Mouse (Mus musculus) stomach, postnatal 0 days (tissue): ENCODE measurements at regions not wholly inside any gene's neighbourhood (a gene's known extent, or its start where the extent isn't known, plus 50 kb on each side); places are given as distances from the start of the nearest gene placed in this dataset.
A peak's percentile ranks its signal among the peaks of the same experiment; 100 is the strongest.

Experiments
- ATAC-seq: fragments of 200-750 bp; cut with Nextera tagmentation; 2 replicates; pipeline ENCODE4 v1.8.0; 2017; ENCODE audit not compliant: low FRiP score, low TSS enrichment
- DNase-seq: peaks from one replicate; pipeline ENCODE4 v3.0.0-alpha.2; 2016; ENCODE audit warnings: low spot score
- H3K27ac ChIP-seq: fragments of 300-500 bp; sonication (generic); replicated peaks from 2 replicates; pipeline ENCODE4 v1.5.1; 2014; ENCODE audit warnings: mild to moderate bottlenecking, control low read depth
- H3K27me3 ChIP-seq: fragments of 300-500 bp; sonication (generic); 2 replicates; pipeline ENCODE4 v1.6.1; 2014; ENCODE audit warnings: low read length; ENCODE audit not compliant: control insufficient read depth, insufficient read depth
- H3K36me3 ChIP-seq: fragments of 300-500 bp; sonication (generic); 2 replicates; pipeline ENCODE4 v1.6.1; 2014; ENCODE audit warnings: low read length, mixed read lengths; ENCODE audit not compliant: control insufficient read depth, insufficient read depth
- H3K4me1 ChIP-seq: fragments of 300-500 bp; sonication (generic); replicated peaks from 2 replicates; pipeline ENCODE4 v1.6.1; 2014; ENCODE audit warnings: antibody characterized with exemption; ENCODE audit not compliant: control insufficient read depth, insufficient read depth
- H3K4me2 ChIP-seq: fragments of 300-500 bp; sonication (generic); replicated peaks from 2 replicates; pipeline ENCODE4 v1.6.1; 2014; ENCODE audit warnings: low read depth, mild to moderate bottlenecking, control low read depth, moderate library complexity
- H3K4me3 ChIP-seq: fragments of 300-500 bp; sonication (generic); 2 replicates; pipeline ENCODE4 v1.5.1; 2014; ENCODE audit warnings: low read depth, low read length, control low read depth
- H3K9ac ChIP-seq: fragments of 300-500 bp; sonication (generic); 2 replicates; pipeline ENCODE4 v1.6.1; 2014; ENCODE audit warnings: mild to moderate bottlenecking, low read length, control low read depth, mixed read lengths
- H3K9me3 ChIP-seq: fragments of 300-500 bp; sonication (generic); 2 replicates; pipeline ENCODE4 v1.6.1; 2016; ENCODE audit warnings: low read length; ENCODE audit not compliant: control insufficient read depth
- CTCF ChIP-seq: IDR thresholded peaks from 2 replicates; pipeline ENCODE4 v1.5.1; 2016; ENCODE audit warnings: antibody characterized with exemption, low read depth, mild to moderate bottlenecking, moderate library complexity
- EP300 ChIP-seq: optimal IDR thresholded peaks from 2 replicates; pipeline ENCODE3; 2016; ENCODE audit warnings: antibody characterized with exemption
- WGBS: fragments of 180-500 bp; shearing (Covaris S2); extraction: QIAGEN DNeasy Blood & Tissue Kit; methylation state at CpG from one replicate; pipeline ENCODE4 v1.1.7; 2014; 5-methylcytosine and 5-hydroxymethylcytosine counted together

GRCm38 (mm10) chr12:37632368-37632767, 185.2 kb upstream of the Dgkb start:
- no peaks in the 10 kb centered on the region for H3K9me3 ChIP-seq
- no peak overlapping the region for H3K4me3 ChIP-seq
- no peak overlapping the region for H3K27ac ChIP-seq
- no peak for DNase-seq
- no peaks in the 10 kb centered on the region for H3K27me3 ChIP-seq
- H3K4me1 ChIP-seq: no peaks in the 10 kb centered on the region
- H3K9ac ChIP-seq: no peak overlapping the region
- H3K36me3 ChIP-seq: no peaks in the 10 kb centered on the region
- no peak for ATAC-seq
- TF ChIP-seq EP300 (no peak), CTCF (peak; percentile 30; the same call in 1 of the 2 replicates)
- no peak overlapping the region for H3K4me2 ChIP-seq

- H3K4me2 ChIP-seq: no peak overlapping the region
- no peaks in the 10 kb centered on the region for H3K27me3 ChIP-seq
- TF ChIP-seq CTCF: no peak
- TF ChIP-seq EP300: no peak
- H3K4me1 ChIP-seq: no peaks in the 10 kb centered on the region
- 46% methylated on average over 4 of the region's 4 CpGs for WGBS
- DNase-seq (no peak), ATAC-seq (no peak)
- H3K4me3 ChIP-seq: no peak overlapping the region
- H3K9me3 ChIP-seq: no peaks in the 10 kb centered on the region
- H3K36me3 ChIP-seq: no peaks in the 10 kb centered on the region
- H3K27ac ChIP-seq: no peak overlapping the region
- no peak overlapping the region for H3K9ac ChIP-seq
These were observed 184.2 kb upstream of the Dgkb start for GRCm38 (mm10) chr12:37633286-37633685.

GRCm38 (mm10) chr12:37646186-37646585, 171.3 kb upstream of the Dgkb start:
- H3K9ac ChIP-seq: no peak overlapping the region
- no peak overlapping the region for H3K27ac ChIP-seq
- H3K27me3 ChIP-seq: no peaks in the 10 kb centered on the region
- no peak overlapping the region for H3K4me3 ChIP-seq
- H3K36me3 ChIP-seq: no peaks in the 10 kb centered on the region
- TF ChIP-seq EP300 (no peak), CTCF (no peak)
- WGBS: 61% methylated on average over 3 of the region's 3 CpGs
- H3K4me2 ChIP-seq: no peak overlapping the region
- no peak for DNase-seq
- ATAC-seq: no peak
- no peaks in the 10 kb centered on the region for H3K9me3 ChIP-seq
- H3K4me1 ChIP-seq: no peaks in the 10 kb centered on the region

DNA sequence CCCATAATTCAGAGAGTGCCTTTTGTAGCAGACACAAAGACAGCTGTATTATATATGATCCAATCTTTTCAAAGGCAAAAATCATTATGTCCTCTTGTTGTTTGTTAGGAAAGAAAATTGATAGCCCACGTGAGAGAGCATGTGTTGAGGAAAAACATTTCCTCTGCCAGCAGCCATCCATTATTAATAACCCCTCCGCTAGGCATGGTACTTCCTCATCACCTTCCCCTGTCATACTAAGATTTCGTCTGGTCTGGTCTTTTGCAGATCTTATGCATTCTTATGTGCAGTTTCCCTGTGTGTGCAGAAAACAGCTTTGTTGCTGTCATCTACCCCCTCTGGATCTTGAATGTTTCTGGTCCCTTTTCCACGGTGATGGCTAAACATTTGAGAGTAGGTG, 164.2 kb upstream of the Dgkb start:
- DNase-seq: no peak
- no peaks in the 10 kb centered on the region for H3K36me3 ChIP-seq
- H3K9me3 ChIP-seq: no peaks in the 10 kb centered on the region
- TF ChIP-seq EP300: no peak
- TF ChIP-seq CTCF: no peak
- H3K27ac ChIP-seq: no peak overlapping the region
- H3K9ac ChIP-seq: no peak overlapping the region
- WGBS: 53% methylated on average over 4 of the region's 4 CpGs
- ATAC-seq: no peak
- H3K4me1 ChIP-seq: no peaks in the 10 kb centered on the region
- no peak overlapping the region for H3K4me3 ChIP-seq
- no peaks in the 10 kb centered on the region for H3K27me3 ChIP-seq
- H3K4me2 ChIP-seq: no peak overlapping the region

DNA sequence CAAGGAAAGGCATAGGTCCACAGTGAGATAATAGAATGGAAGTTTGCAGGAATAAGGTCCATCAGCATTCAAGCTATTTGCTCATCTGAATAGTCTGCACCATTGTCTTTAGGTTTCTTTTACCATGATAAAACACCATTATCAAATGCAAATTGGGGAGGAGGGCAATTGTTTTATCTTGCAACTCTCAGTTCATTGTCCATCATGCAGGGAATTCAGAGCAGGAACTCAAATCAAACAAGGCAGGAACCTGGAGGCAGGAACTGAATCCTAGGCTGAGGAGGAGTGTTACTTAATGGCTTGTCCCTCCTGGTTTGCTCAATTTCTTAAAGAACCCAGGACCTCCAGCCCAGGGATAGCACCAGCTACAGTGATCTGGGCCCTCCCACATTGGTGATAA, 163.3 kb upstream of the Dgkb start:
- ATAC-seq (no peak), DNase-seq (no peak)
- no peaks in the 10 kb centered on the region for H3K4me1 ChIP-seq
- H3K9me3 ChIP-seq: no peaks in the 10 kb centered on the region
- TF ChIP-seq EP300 (no peak), CTCF (no peak)
- H3K9ac ChIP-seq: no peak overlapping the region
- no peaks in the 10 kb centered on the region for H3K36me3 ChIP-seq
- no peak overlapping the region for H3K27ac ChIP-seq
- H3K27me3 ChIP-seq: no peaks in the 10 kb centered on the region
- H3K4me3 ChIP-seq: no peak overlapping the region
- no peak overlapping the region for H3K4me2 ChIP-seq

- no peaks in the 10 kb centered on the region for H3K27me3 ChIP-seq
- no peak overlapping the region for H3K9ac ChIP-seq
- no peaks in the 10 kb centered on the region for H3K36me3 ChIP-seq
- H3K4me1 ChIP-seq: no peaks in the 10 kb centered on the region
- H3K27ac ChIP-seq: no peak overlapping the region
- DNase-seq: no peak
- no peaks in the 10 kb centered on the region for H3K9me3 ChIP-seq
- 87% methylated on average over 1 of the region's 1 CpGs for WGBS
- TF ChIP-seq CTCF: no peak
- no peak for TF ChIP-seq EP300
- no peak overlapping the region for H3K4me2 ChIP-seq
- ATAC-seq: no peak
- no peak overlapping the region for H3K4me3 ChIP-seq
These were observed 157.5 kb upstream of the Dgkb start for GRCm38 (mm10) chr12:37660016-37660415.
